Mouse (Mus musculus) urinary bladder, postnatal 10 days (tissue): ENCODE data around the gene Foxl1.

Experiments
- DNase-seq: peaks from one replicate; pipeline ENCODE4 v3.0.0; 2022; ENCODE audit warnings: low spot score

Foxl1 gene

DNA sequence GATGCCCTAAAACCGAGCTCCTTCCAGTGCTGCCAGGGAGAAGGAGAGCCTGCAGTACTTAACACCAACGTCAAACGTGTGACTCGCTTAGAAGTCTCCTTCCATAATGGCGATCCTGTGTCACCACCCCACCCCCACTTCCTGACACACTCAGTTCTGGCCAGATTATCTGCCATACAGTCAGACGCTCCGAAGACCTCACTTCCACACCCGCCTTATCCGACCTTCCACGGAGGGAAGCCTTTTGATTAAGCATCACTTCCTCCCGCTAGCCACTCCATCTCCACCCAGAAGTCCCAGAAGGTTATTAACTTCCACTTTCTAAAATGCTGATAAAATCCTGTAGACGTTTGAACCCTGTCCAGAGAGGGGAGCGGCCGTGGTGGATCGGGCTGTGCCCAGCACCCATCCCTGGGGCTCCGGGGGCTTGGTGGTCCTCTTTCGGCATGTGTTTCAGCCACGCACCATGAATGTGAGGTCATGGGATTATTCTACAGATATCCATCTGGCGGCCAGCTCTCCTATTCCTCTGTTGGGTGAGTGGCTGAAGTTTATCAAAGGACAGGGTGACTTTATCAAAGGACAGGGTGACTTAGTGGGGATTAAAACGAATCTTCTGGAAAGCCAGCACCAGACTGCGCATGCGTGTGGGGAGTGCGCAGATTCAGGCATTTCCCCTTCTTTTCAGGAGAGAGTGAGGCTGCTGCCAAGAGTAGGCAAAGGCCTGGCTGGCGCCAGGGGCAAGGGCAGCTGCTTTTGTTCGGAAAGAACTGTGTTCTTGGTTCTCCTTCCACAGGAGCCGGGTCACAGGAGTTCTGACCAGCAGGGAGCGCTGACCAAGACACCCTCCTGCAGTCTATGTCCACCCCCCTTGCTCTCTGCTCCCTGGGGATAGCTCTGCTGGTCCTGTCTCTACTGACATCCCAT is 43.1 kb downstream of the Foxl1 start:
- DNase-seq = no peak

DNA sequence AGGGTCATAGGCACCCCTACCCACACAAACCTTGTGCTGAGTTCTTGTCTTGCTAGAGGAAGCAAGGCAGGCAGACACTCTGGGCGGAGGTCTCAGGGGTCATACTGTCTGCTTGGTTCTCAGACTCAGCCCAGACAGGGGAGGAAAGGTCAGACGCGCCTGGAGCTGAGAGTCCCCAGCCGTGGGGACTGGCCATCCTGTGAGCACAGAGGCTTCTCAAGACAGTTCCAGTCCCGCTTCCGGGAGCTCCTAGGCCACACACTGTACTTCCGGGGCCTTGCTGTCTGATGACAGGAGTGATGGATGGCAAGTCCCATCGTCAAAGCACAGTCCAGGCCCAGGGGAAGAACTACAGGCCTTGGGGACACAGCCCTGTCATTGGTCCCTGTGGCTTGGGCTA is 44.8 kb downstream of the Foxl1 start:
- no peak for DNase-seq

DNA sequence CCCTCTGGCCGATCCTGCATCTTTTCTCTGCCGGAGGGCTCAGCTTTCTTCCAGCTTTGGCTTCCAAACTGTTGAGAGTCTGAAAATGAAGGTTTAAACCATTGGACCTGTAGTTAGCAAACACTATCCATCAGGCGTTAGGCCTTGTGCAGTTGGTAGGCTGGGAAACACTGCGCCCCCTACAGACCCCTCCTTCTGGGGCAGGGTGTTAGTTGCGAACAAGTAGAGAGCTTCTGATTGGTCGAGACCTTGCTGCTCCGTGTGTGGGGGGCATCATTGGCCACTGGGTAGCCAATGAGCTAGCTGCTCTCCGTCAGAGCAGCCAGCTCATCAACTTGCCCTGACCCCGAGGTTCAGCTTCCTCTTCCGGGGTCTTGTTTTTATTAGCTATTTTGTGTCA is 46.4 kb downstream of the Foxl1 start:
- DNase-seq = no peak

DNA sequence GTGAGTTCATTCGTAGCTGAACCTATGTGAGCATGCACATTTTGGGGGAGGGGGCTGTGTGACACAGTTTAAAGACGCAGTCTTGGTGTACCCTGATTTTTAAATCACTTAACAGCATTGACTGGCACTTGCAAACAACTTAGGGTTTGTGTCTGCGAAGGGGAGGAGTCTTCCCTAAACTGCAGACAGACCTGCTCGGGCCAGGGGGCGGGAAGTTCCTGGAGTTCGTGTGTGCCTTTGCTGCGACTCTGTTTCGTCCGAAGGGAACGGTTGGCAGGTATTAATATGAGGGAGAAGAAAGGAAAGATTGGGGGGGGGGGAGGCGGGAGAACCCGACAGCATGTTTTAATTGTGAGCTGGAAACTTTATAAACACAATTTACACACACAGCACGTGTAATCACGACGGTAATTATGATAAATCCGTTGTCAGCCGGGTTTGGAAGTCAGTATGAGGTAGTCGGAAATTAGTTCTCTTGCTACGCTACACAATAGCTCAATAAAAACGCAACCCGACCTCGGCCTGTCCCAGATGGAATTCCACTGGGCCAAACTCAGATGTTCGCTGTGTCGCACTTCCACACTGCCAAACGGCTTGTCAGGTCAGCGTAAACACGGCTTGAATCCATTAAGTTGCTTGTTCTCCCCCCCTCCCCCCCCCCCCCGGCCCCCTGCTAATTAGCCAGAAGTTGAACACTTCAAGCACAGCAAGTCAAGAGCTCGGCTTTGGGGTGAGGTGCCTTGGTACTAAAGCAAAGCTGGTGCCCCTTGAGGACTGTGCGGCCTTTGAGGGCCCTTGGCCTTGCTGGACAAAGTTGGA is 47.2 kb downstream of the Foxl1 start:
- DNase-seq = no peak

DNA sequence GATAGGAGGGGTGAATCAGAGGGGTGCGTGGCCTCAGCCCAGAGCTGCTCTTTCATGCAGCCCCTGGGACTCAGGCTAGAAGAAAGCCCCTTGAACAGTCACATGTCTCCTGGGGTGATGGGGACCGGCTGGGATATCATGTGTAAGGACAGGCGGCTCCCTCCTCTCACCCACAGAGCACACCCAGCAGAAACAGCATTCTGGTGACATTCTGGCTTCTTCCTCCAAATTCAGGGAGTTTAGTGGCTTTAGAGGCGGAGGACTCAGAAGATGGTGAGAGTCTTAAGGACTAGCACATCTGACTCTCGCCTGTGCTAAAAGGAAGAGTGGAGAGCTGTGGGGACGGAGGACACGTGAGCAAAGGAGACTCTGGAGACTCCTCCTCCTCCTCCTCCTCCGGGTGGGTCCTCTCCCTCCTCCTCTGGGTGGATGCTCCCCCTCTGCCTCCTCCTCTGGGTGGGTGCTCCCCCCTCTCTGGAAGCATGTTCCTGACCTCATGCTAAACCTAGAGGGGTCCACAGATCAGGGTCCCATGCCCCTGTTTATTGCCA is 47.9 kb downstream of the Foxl1 start:
- DNase-seq = no peak

DNA sequence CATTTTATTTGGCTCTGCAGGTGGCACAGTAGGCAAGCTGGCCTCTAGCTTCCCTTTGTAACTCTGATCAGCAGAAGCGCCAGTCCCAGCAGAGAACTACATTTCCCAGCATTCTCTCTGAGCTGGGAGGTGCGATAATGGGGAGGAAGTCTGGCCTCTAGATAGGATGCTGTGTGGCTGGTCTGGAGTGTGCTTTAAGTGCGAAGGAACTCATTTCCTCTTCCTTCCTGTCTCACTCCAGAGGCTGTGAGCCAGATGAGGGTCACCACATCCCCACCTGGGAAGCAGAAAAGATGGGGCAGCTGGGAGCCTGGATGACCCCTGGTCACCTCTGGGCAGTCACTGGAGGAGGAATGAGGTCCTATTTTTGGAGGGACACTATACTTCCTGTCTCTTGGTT is 48.6 kb downstream of the Foxl1 start:
- no peak for DNase-seq
